Mouse (Mus musculus) embryonic facial prominence, embryonic 13.5 days (tissue): Measurements from ENCODE around the gene Btbd1. TPM values are rescaled to one million over a fixed set of nuclear protein-coding genes. Genes with fewer than 3 reads are reported as not detected.

ENCODE experiments used
- ATAC-seq: fragments of 200-750 bp; cut with Nextera tagmentation; 2 replicates; pipeline ENCODE4 v1.8.0; 2017; ENCODE audit warnings: low read depth; ENCODE audit not compliant: insufficient number of reproducible peaks, insufficient read depth, low FRiP score, low TSS enrichment
- H3K27ac ChIP-seq: fragments of 300-500 bp; sonication (generic); 2 replicates; pipeline ENCODE4 v1.5.1; 2015; ENCODE audit warnings: moderate library complexity, mild to moderate bottlenecking, inconsistent platforms
- H3K27me3 ChIP-seq: fragments of 300-500 bp; sonication (generic); 2 replicates; pipeline ENCODE4 v1.6.1; 2015; ENCODE audit warnings: mild to moderate bottlenecking, inconsistent platforms
- H3K36me3 ChIP-seq: fragments of 300-500 bp; sonication (generic); 2 replicates; pipeline ENCODE4 v1.6.1; 2015; ENCODE audit warnings: mild to moderate bottlenecking, inconsistent platforms
- H3K4me1 ChIP-seq: fragments of 300-500 bp; sonication (generic); 2 replicates; pipeline ENCODE4 v1.6.1; 2015; ENCODE audit warnings: inconsistent platforms
- H3K4me2 ChIP-seq: fragments of 300-500 bp; sonication (generic); 2 replicates; pipeline ENCODE4 v1.6.1; 2015; ENCODE audit warnings: moderate library complexity, mild to moderate bottlenecking, inconsistent platforms
- H3K4me3 ChIP-seq: fragments of 300-500 bp; sonication (generic); 2 replicates; pipeline ENCODE4 v1.5.1; 2015; ENCODE audit warnings: mild to moderate bottlenecking, inconsistent platforms
- H3K9ac ChIP-seq: fragments of 300-500 bp; sonication (generic); 2 replicates; pipeline ENCODE4 v1.6.1; 2015; ENCODE audit warnings: mild to moderate bottlenecking, inconsistent platforms
- H3K9me3 ChIP-seq: fragments of 300-500 bp; sonication (generic); 2 replicates; pipeline ENCODE4 v1.6.1; 2016; ENCODE audit warnings: inconsistent platforms
- WGBS: fragments of 180-500 bp; shearing (Covaris S2); methylation state at CpG from one replicate; pipeline ENCODE4 v1.1.7; 2015; ENCODE audit warnings: mixed read lengths; 5-methylcytosine and 5-hydroxymethylcytosine counted together
- polyA plus RNA-seq: library from polyadenylated mRNA; unstranded; fragments of >200 nt; fragmentation: Nextera tagmentation; extraction: Ambion mirVana; gene quantifications from 2 replicates; pipeline ENCODE4 v1.2.1, GENCODE M21; 2015

Gene Btbd1
- polyA plus RNA-seq, 1 experiment from 2014 or later, result 53.2 TPM

DNA sequence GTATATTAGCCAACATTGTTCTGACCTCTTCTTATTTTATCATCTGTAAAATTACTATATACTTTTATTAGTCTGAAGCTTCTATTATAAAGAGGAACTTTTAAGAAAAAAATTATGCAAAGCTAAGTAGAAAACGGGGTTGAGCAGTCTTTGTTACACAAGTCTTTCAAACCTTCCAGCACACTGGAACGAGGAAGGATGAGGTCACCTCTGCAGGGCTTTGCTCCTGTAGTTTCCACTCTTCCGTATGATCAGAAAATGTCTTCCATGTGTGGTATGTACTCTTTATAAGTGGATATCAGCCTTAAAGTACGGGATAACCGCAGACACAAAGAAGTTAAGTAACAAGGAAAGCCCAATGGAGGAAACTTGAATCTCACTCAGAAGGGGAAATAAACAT lies 6.2 kb upstream of the Btbd1 start:
- H3K4me2 ChIP-seq, result no peak overlapping the region
- no peaks in the 10 kb centered on the region for H3K27me3 ChIP-seq
- no peak overlapping the region for H3K9ac ChIP-seq
- ATAC-seq, result no peak
- H3K36me3 ChIP-seq, result no peaks in the 10 kb centered on the region
- 54% methylated on average over 5 of the region's 5 CpGs for WGBS
- H3K27ac ChIP-seq, result no peak overlapping the region
- no peaks in the 10 kb centered on the region for H3K4me1 ChIP-seq
- no peak overlapping the region for H3K4me3 ChIP-seq
- H3K9me3 ChIP-seq, result no peaks in the 10 kb centered on the region

DNA sequence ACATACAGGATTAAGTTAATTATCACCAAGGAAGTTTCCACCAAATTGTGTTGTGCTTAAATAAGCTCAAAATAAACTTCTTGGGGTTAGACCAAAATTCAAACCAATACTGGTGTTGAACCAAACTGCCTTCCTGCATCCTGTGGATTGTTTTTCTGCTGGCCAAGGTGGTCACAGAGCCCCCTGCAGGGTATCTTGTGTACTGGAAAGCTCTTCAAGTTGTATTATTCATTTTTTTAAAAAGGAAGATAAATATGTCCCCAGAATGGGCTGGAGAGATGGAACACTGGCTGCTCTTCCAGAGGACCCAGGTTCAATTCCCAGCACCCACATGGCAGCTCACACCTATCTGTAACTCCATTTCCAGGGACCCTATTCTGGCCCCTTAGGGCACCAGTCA lies 5.6 kb upstream of the Btbd1 start:
- H3K36me3 ChIP-seq, result no peaks in the 10 kb centered on the region
- no peak for ATAC-seq
- peaks cover 3% of the 10 kb centered on the region; the same call in 1 of the 2 replicates for H3K4me1 ChIP-seq
- no peak overlapping the region for H3K9ac ChIP-seq
- no peaks in the 10 kb centered on the region for H3K9me3 ChIP-seq
- no peak overlapping the region for H3K27ac ChIP-seq
- no peak overlapping the region for H3K4me3 ChIP-seq
- no peaks in the 10 kb centered on the region for H3K27me3 ChIP-seq
- H3K4me2 ChIP-seq, result no peak overlapping the region

DNA sequence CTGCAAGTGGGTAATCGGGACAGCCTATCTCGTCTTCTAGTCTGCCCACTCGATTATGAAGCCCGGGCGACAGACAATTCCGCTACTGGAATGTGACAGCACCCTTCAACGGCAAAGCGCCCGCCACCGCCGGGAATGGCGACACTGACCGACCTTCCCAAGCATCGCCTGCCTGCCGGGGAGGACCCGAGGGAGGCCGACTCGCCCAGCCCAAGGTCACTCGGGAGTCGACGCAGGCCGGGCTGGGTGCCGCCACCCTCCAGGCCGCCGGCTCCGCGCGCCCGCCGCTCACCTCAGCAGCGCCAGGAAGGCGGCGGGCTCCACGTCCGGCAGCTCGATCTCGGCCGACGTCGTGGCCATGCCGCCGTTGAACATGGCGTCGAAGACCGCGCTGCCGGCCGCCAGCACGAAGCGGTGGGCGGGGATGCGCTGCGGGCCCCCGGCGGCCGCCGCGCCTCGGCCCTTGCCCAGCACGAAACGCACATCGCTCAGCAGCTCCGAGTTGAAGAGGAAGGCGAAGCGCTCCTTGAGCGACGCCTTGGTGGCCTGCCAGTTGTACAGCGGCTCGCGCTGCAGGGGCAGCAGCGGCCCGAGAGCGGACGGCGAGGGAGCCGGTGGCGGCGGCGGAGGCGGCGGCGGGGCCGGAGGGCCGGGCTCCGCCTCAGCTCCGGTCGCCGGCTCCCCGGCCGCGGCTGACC lies 401 bp downstream of the Btbd1 start:
- H3K9ac ChIP-seq, result peak overlapping the region; percentile 90
- H3K36me3 ChIP-seq, result no peaks in the 10 kb centered on the region
- ATAC-seq, result peak; percentile 73
- H3K4me1 ChIP-seq, result peaks cover 44% of the 10 kb centered on the region
- no peaks in the 10 kb centered on the region for H3K27me3 ChIP-seq
- WGBS, result under 1% methylated on average over 86 of the region's 91 CpGs
- peak overlapping the region; percentile 92 for H3K27ac ChIP-seq
- H3K9me3 ChIP-seq, result no peaks in the 10 kb centered on the region
- peak overlapping the region; percentile 79 for H3K4me2 ChIP-seq
- H3K4me3 ChIP-seq, result peak overlapping the region; percentile 76

DNA sequence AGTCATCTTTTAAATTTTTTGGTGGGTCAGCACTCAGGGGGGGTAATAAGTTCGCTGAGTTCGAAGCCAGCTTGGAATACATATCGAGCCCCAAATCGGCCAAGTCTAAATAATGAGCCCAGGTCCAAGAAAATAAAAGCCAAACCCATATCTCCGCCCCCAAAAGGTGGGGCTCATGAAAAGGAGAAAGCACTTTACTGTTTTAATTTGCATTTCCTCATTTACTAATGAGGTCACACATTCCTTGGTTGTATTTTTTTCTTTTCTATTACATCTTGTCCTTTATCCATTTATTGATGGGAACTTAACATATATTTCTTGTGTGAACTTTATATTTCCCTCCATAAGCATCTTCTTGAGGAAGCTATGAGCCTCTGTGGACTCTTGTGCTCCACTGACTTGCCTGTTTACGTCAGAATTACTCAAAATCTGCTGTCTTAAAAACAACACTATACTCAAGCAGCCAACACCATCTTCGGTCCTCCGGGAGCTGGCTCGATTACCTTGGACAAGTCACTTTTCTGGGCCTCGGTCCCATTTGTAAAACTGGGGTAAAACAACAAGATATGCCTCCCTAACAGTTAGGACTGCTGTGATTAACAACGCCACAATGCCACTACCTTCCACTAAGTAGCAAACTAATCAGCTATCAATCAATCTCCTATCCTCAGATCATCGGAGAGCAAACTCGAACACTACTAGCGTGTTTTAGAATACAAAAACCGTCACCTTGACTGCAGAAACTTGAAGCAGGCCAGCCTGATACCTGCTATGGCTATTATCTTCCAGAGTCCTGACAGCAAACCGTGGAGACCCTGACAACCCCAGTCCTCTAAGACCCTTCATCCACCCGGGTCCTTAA lies 1.2 kb downstream of the Btbd1 start:
- no peak for ATAC-seq
- H3K36me3 ChIP-seq, result no peaks in the 10 kb centered on the region
- H3K9me3 ChIP-seq, result no peaks in the 10 kb centered on the region
- peak overlapping the region; percentile 92; the same call in 1 of the 2 replicates for H3K27ac ChIP-seq
- H3K27me3 ChIP-seq, result no peaks in the 10 kb centered on the region
- H3K4me1 ChIP-seq, result peaks cover 44% of the 10 kb centered on the region
- H3K9ac ChIP-seq, result peak overlapping the region; percentile 90
- 25% methylated on average over 17 of the region's 17 CpGs for WGBS
- H3K4me3 ChIP-seq, result peak overlapping the region; percentile 76
- peak overlapping the region; percentile 79 for H3K4me2 ChIP-seq

GRCm38 (mm10) chr7:81825381-81825780 lies 3.9 kb downstream of the Btbd1 start:
- Histone ChIP-seq H3K4me2 (peak overlapping the region; percentile 33), H3K9ac (no peak overlapping the region), H3K36me3 (no peaks in the 10 kb centered on the region), H3K4me1 (peaks cover 44% of the 10 kb centered on the region), H3K27me3 (no peaks in the 10 kb centered on the region), H3K9me3 (no peaks in the 10 kb centered on the region), H3K27ac (peak overlapping the region; percentile 16; the same call in 1 of the 2 replicates), H3K4me3 (no peak overlapping the region)
- no peak for ATAC-seq
- 18% methylated on average over 3 of the region's 3 CpGs for WGBS

DNA sequence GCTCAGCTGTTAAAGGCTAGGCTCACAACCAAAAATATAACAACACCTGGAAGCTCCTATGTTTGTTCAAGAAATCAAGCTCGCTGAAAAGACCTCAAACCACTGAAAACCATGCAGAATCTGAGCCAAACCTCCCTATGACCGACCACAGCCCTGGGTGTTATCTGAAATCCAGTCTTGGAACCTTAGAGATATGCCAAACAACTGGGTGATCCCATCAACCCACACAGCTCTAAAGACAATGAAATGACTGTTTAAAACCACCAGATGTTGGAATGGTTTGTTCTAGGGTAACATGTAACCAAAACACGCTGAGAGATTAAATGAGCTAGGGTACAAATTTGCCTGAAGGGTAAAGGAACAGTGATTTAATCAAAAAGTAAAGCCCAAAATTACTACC lies 4.3 kb downstream of the Btbd1 start:
- Histone ChIP-seq H3K9me3 (no peaks in the 10 kb centered on the region), H3K4me2 (no peak overlapping the region), H3K36me3 (no peaks in the 10 kb centered on the region), H3K27ac (no peak overlapping the region), H3K4me3 (no peak overlapping the region), H3K9ac (no peak overlapping the region), H3K4me1 (peaks cover 42% of the 10 kb centered on the region), H3K27me3 (no peaks in the 10 kb centered on the region)
- 27% methylated on average over 3 of the region's 3 CpGs for WGBS
- ATAC-seq, result no peak

GRCm38 (mm10) chr7:81806067-81806466 lies 23.2 kb downstream of the Btbd1 start:
- Histone ChIP-seq H3K27me3 (no peaks in the 10 kb centered on the region), H3K36me3 (peaks cover 12% of the 10 kb centered on the region; the same call in 1 of the 2 replicates), H3K4me2 (no peak overlapping the region), H3K27ac (no peak overlapping the region), H3K9me3 (no peaks in the 10 kb centered on the region), H3K9ac (no peak overlapping the region), H3K4me3 (no peak overlapping the region), H3K4me1 (no peaks in the 10 kb centered on the region)
- 82% methylated on average over 5 of the region's 5 CpGs for WGBS
- ATAC-seq, result no peak

DNA sequence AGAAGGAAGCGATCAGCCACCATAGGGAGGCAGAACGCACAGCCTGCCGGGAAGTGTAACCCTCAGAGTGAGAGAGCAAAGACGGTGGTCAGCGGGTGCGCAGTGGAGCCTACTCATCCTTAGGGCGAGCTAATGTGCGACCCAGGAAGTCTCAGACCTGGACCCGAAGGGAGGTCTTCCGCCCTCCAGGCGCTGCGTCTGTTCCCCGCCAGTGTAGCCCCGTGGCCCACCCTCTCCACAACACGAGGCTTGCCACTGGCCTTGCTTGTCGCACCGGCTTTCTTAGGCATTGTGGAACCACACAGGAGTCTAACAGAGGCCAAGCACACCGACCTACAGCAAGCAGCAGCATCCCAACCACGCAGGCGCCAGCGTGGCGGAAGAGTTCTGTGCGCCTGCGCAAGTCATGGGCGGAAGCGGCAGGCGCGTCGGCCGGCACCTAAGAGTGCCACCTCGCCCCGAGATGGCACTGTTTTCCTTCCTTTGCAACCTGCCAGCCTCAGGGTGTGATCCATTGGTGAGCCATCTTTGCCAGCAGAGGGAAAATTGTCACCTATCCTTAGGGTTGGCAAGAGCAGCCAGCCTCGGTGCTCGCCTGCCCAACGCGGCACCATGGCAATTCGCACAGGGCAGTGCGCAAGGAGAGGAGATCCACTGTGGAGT lies 40.0 kb downstream of the Btbd1 start, which contains the start of gene 3110040N11Rik:
Gene 3110040N11Rik (minus strand): TSS at position 384 of the 663 bp plus-strand sequence.
- Histone ChIP-seq H3K4me3 (peak within 1 kb of the TSS; percentile 69), H3K4me1 (peaks cover 5% of the 10 kb centered on the region), H3K4me2 (peak within 1 kb of the TSS; percentile 79), H3K9ac (peak within 1 kb of the TSS; percentile 90), H3K27me3 (no peaks in the 10 kb centered on the region), H3K9me3 (no peaks in the 10 kb centered on the region), H3K36me3 (peaks cover 30% of the 10 kb centered on the region), H3K27ac (peak within 1 kb of the TSS; percentile 98)
- ATAC-seq, result peak; percentile 92
- WGBS, result under 1% methylated on average over 38 of the region's 38 CpGs

- WGBS, result 6% methylated on average over 5 of the region's 5 CpGs
- Histone ChIP-seq H3K4me1 (peaks cover 5% of the 10 kb centered on the region), H3K4me3 (peak overlapping the region; percentile 69), H3K4me2 (peak overlapping the region; percentile 79), H3K9ac (peak overlapping the region; percentile 90), H3K27me3 (no peaks in the 10 kb centered on the region), H3K36me3 (peaks cover 26% of the 10 kb centered on the region), H3K9me3 (no peaks in the 10 kb centered on the region), H3K27ac (peak overlapping the region; percentile 98)
- no peak for ATAC-seq
Observed at GRCm38 (mm10) chr7:81788536-81788935, 40.7 kb downstream of the Btbd1 start.

GRCm38 (mm10) chr7:81777667-81778218 lies 51.5 kb downstream of the Btbd1 start:
- no peak overlapping the region for H3K27ac ChIP-seq
- H3K4me2 ChIP-seq, result no peak overlapping the region
- peaks cover 41% of the 10 kb centered on the region for H3K36me3 ChIP-seq
- H3K27me3 ChIP-seq, result no peaks in the 10 kb centered on the region
- H3K9me3 ChIP-seq, result peaks cover 16% of the 10 kb centered on the region
- no peaks in the 10 kb centered on the region for H3K4me1 ChIP-seq
- WGBS, result 75% methylated on average over 10 of the region's 10 CpGs
- ATAC-seq, result no peak
- no peak overlapping the region for H3K9ac ChIP-seq
- H3K4me3 ChIP-seq, result no peak overlapping the region

GRCm38 (mm10) chr7:81775325-81775724 lies 53.9 kb downstream of the Btbd1 start:
- WGBS, result 71% methylated on average over 5 of the region's 5 CpGs
- H3K36me3 ChIP-seq, result peaks cover 19% of the 10 kb centered on the region
- ATAC-seq, result no peak
- H3K9ac ChIP-seq, result no peak overlapping the region
- no peaks in the 10 kb centered on the region for H3K4me1 ChIP-seq
- no peaks in the 10 kb centered on the region for H3K27me3 ChIP-seq
- H3K4me2 ChIP-seq, result no peak overlapping the region
- peaks cover 7% of the 10 kb centered on the region for H3K9me3 ChIP-seq
- no peak overlapping the region for H3K4me3 ChIP-seq
- H3K27ac ChIP-seq, result no peak overlapping the region
